Mouse (Mus musculus) cerebral cortex, adult 2 months (tissue): Measurements from ENCODE around the gene Vmn1r157.

ENCODE experiments used
- WGBS: fragments of 180-500 bp; shearing (Covaris S2); methylation state at CpG from one replicate; pipeline ENCODE4 v1.1.7; 2018; 5-methylcytosine and 5-hydroxymethylcytosine counted together

The Vmn1r157 gene

DNA sequence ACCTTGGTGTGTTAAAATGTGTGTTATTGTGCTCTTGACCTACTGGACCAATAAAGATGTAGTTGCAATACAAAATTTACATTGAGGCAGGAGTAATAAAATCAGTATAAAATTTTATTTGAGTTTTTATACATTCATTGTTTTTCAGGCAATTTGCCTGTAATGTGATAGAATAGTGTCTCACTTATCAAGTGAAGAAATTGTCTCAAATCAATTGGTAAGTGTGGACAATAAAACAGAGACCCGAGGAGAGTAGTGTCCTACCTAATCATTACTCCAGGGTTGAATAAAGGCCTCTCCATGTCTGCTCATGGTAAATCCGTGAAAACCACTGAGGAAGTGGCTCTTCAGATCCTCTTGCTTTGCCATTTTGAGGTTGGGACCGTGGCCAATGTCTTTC is at the start of gene Vmn1r157:
TSS of gene Vmn1r157 (plus strand) at position 301 of the 400 bp plus-strand sequence.
- 21% methylated on average over 2 of the region's 3 CpGs for WGBS

DNA sequence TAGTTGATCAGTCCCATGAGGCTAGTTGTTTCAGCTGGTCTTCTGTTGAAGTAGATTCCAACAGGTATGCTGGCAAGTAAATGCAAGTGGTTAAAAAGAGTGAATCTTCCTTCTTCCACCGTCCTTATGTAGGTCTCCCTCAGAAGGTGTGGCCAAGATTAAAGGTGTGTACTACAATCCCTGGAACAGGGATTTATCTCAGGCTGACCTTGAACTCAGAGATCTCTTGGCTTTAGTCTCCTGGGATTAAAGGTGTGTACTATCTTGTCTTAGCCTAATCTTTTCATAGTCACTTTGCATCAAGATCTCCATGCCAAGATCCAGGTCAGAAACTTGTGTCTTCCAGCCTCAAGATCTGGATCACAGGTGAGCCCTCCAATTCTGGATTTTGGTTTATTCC is 41.9 kb upstream of the Vmn1r157 start, which contains the start of gene Gm4567:
TSS of gene Gm4567 (minus strand) at position 101 of the 400 bp plus-strand sequence.
- WGBS, result no CpG with 5 or more reads among the region's 1 CpGs

DNA sequence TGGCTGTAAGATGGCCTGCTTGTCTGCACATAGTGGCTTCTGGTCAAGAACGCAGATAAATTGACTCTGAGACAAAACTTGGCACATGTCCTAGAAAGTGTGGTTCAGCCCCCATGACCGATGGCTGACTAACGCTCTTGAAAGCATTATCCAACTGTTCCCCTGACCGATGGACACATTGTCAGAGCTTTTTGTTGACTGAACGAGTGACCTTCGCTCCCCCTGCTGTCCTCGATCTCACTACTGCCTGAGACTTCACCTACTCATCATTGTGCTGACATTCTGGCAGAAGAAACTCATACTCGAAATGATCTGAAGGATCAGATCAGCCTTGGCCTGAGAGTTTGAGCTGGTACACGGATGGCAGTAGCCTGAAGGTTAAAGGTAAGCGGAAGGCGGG is 14.5 kb downstream of the Vmn1r157 start:
- WGBS, result 88% methylated on average over 7 of the region's 11 CpGs

DNA sequence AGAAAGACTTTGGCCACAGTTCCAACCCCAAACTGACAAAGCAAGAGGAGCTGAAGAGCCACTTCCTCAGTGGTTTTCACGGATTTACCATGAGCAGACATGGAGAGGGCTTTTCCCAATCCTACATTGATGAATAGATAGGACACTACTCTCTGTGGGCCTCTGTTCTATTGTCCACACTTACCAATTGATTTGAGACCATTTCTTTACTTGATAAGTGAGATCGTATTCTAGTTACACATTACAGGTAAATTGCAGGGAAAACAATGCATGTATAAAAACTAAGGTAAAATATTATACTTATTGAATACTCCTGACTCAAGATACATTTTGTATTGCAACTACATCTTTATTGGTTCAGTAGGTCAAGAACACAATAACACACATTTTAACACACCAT is 29.2 kb downstream of the Vmn1r157 start, which contains the start of gene Vmn1r158:
TSS of gene Vmn1r158 (minus strand) at position 101 of the 400 bp plus-strand sequence.
- 61% methylated on average over 2 of the region's 2 CpGs for WGBS
